Mouse (Mus musculus) myocyte (in vitro differentiated cells): Measurements from ENCODE around the gene Mctp1.

Experiments
- E2F4 ChIP-seq: IDR thresholded peaks from one replicate; pipeline ENCODE4 v1.6.1; 2011; ENCODE audit warnings: mild to moderate bottlenecking, control low read depth, moderate library complexity; ENCODE audit not compliant: insufficient read depth
- MAX ChIP-seq: IDR thresholded peaks from one replicate; pipeline ENCODE4 v1.6.1; 2011; ENCODE audit warnings: low read depth, mild to moderate bottlenecking, control low read depth
- MYOD1 ChIP-seq, 3 experiments: IDR thresholded peaks; one replicate each; pipeline ENCODE4 v1.6.1; 2011; ENCODE audit warnings: control low read depth in 2 of 3, low read depth in 2 of 3, mild to moderate bottlenecking in 2 of 3, moderate library complexity in 1 of 3; ENCODE audit not compliant: insufficient read length in 2 of 3, control insufficient read depth in 1 of 3
- POLR2A ChIP-seq: IDR thresholded peaks from one replicate; pipeline ENCODE4 v1.6.1; 2011; ENCODE audit warnings: low read depth, mild to moderate bottlenecking, control low read depth, moderate library complexity; ENCODE audit not compliant: insufficient read length
- SRF ChIP-seq: IDR thresholded peaks from one replicate; pipeline ENCODE4 v1.6.1; 2011; ENCODE audit warnings: low read depth; ENCODE audit not compliant: control insufficient read depth, insufficient read length
- USF1 ChIP-seq: IDR thresholded peaks from one replicate; pipeline ENCODE4 v1.6.1; 2011; ENCODE audit warnings: low read depth, mild to moderate bottlenecking, control low read depth, moderate library complexity

- TF ChIP-seq USF1, result no peak
- no peak for TF ChIP-seq POLR2A
- no peak for TF ChIP-seq E2F4
- TF ChIP-seq SRF, result no peak
- no peak for TF ChIP-seq MYOD1 (IDR thresholded peaks at IDR 0.05; ENCODE audit: control insufficient read depth in 1 of 3, insufficient read length in 2 of 3, low read depth in 2 of 3)
- no peak for TF ChIP-seq MAX
These were observed 418.6 kb downstream of the Mctp1 start for GRCm38 (mm10) chr13:76802926-76803325.
